Comparison of ENCODE assay signal across 8 mouse cellular contexts in genomic region chr9:108452291-108452906, GRCm38 (mm10). TPM values are rescaled to one million over a fixed set of nuclear protein-coding genes. Genes with fewer than 3 reads are reported as not detected.
DNase-seq lines count a peak whose midpoint lies in the region; ATAC-seq lines count a peak whose summit lies in the region.

No protein-coding gene starts in this region.

- H3K27me3 ChIP-seq in hindbrain, embryonic 15.5 days = no peaks in the 10 kb centered on the region

- peak overlapping the region; percentile 84 for H3K27ac ChIP-seq in hindbrain, embryonic 15.5 days (replicated peaks)

- H3K36me3 ChIP-seq in hindbrain, embryonic 15.5 days = peaks cover 11% of the 10 kb centered on the region

- H3K4me2 ChIP-seq in hindbrain, embryonic 15.5 days = peak overlapping the region; percentile 82

- peak overlapping the region; percentile 75 for H3K9ac ChIP-seq in hindbrain, embryonic 15.5 days

- peak; percentile 92 for DNase-seq in R1 (ENCODE audit: low read depth, low spot score)
- peak; percentile 95 to 97 for DNase-seq in cerebellum, postnatal 25 days
- DNase-seq in frontal cortex, postnatal 36 days (ENCODE audit: low spot score in 2 of 2) = peak; percentile 87 to 89
- DNase-seq in layer of hippocampus, postnatal 36 days = peak; percentile 83 to 85
- peak; percentile 90 for DNase-seq in lung, postnatal 36 days
- DNase-seq in retina, postnatal 1 day = peak; percentile 92
- peak; percentile 72 to 79 for DNase-seq in urinary bladder, adult 18-20 months (ENCODE audit: low spot score in 2 of 2)

- peak overlapping the region; percentile 72 for H3K4me3 ChIP-seq in hindbrain, embryonic 15.5 days

- H3K4me1 ChIP-seq in hindbrain, embryonic 15.5 days (replicated peaks) = peaks cover 46% of the 10 kb centered on the region

- ATAC-seq in hindbrain, embryonic 15.5 days (ENCODE audit: low FRiP score, low read depth) = peak; percentile 92

- WGBS in hindbrain, embryonic 15.5 days = under 1% methylated on average over 40 of the region's 40 CpGs

- no peaks in the 10 kb centered on the region for H3K9me3 ChIP-seq in hindbrain, embryonic 15.5 days

RNA-seq across cellular contexts. Expression of gene Ccdc71, which starts 7.9 kb away (rescaled TPM):
- 57.5 and 63.4 TPM in 2 replicates for polyA plus RNA-seq in hindbrain, embryonic 15.5 days (2015; fragmentation: Nextera tagmentation; extraction: Ambion mirVana)
- total RNA-seq in layer of hippocampus, postnatal 36 days (2021) = 10 to 100 TPM; 32.0 to 37.2 TPM

RNA-seq across cellular contexts. Expression of gene Klhdc8b, which starts 9.0 kb away (rescaled TPM):
- 67.5 and 70.8 TPM in 2 replicates for polyA plus RNA-seq in hindbrain, embryonic 15.5 days (2015; fragmentation: Nextera tagmentation; extraction: Ambion mirVana)
- total RNA-seq in layer of hippocampus, postnatal 36 days (2021) = 10 to 100 TPM; 16.6 to 18.1 TPM

RNA-seq across cellular contexts. Expression of gene BC048562, which starts 16.1 kb away (rescaled TPM):
- not detected in 2 replicates for polyA plus RNA-seq in hindbrain, embryonic 15.5 days (2015; fragmentation: Nextera tagmentation; extraction: Ambion mirVana)
- not detected for total RNA-seq in layer of hippocampus, postnatal 36 days (2021)

RNA-seq across cellular contexts. Expression of gene Ccdc36, which starts 24.1 kb away (rescaled TPM):
- polyA plus RNA-seq in hindbrain, embryonic 15.5 days (2015; fragmentation: Nextera tagmentation; extraction: Ambion mirVana) = 1.6 and 2.5 TPM in 2 replicates
- total RNA-seq in layer of hippocampus, postnatal 36 days (2021) = under 1 TPM in 1 of 2 experiments, not detected in 1; 0.18 TPM

RNA-seq across cellular contexts. Expression of gene Lamb2, which starts 27.1 kb away (rescaled TPM):
- polyA plus RNA-seq in hindbrain, embryonic 15.5 days (2015; fragmentation: Nextera tagmentation; extraction: Ambion mirVana) = 24.1 and 25.1 TPM in 2 replicates
- 10 to 100 TPM; 25.1 to 34.4 TPM for total RNA-seq in layer of hippocampus, postnatal 36 days (2021)

Comparison
In these comparisons a context has a peak if more than half of its experiments do, and no peak if none do; other contexts are left out.
1. Peak in every context shown above with its lines: DNase-seq, ATAC-seq, H3K4me3 ChIP-seq and H3K27ac ChIP-seq.